Mouse (Mus musculus): ENCODE measurements around the gene Ccdc78. TPM values are rescaled to one million over a fixed set of nuclear protein-coding genes. Genes with fewer than 3 reads are reported as not detected.
"Not testable (repeated sequence)": the region's sequence is repeated elsewhere in the genome, so short reads cannot be mapped to it uniquely, and the experiment has no call there.

The Ccdc78 gene
- total RNA-seq, 2 experiments from 2014 or later, result not detected

- DNase-seq (ENCODE audit: extremely low spot score in 1 of 2, low spot score in 2 of 2), result peak; percentile 77 to 82
- intact Hi-C loops (cut with DNase I), result loop anchor here (5.0 kb wide), 2 partner anchors 231 to 406 kb away; partner anchors contain the start of gene Sox8
- Histone ChIP-seq H3K4me3 (peak overlapping the region; percentile 37), H3K27ac (peak overlapping the region; percentile 96)
- no peak for TF ChIP-seq CTCF (IDR thresholded peaks at IDR 0.05)
These were observed 16.6 kb downstream of the Ccdc78 start for GRCm38 (mm10) chr17:25802825-25803517.

GRCm38 (mm10) chr17:25806507-25806906 is 20.1 kb downstream of the Ccdc78 start:
- TF ChIP-seq CTCF (IDR thresholded peaks at IDR 0.05), result no peak
- intact Hi-C loops (cut with DNase I), result no loop called here
- no peak for DNase-seq (ENCODE audit: extremely low spot score in 1 of 2, low spot score in 2 of 2)
- H3K27ac ChIP-seq, result no peak overlapping the region
- no peak overlapping the region for H3K4me3 ChIP-seq

GRCm38 (mm10) chr17:25807452-25807851 is 21.1 kb downstream of the Ccdc78 start:
- intact Hi-C loops (cut with DNase I); H3K4me3 ChIP-seq; DNase-seq (ENCODE audit: extremely low spot score in 1 of 2, low spot score in 2 of 2); H3K27ac ChIP-seq: not testable (repeated sequence)
- TF ChIP-seq CTCF (IDR thresholded peaks at IDR 0.05), result peak; percentile 34

GRCm38 (mm10) chr17:25808028-25808427 is 21.6 kb downstream of the Ccdc78 start:
- no peak for DNase-seq (ENCODE audit: extremely low spot score in 1 of 2, low spot score in 2 of 2)
- Histone ChIP-seq H3K27ac (peak overlapping the region; percentile 90), H3K4me3 (peak overlapping the region; percentile 63)
- intact Hi-C loops (cut with DNase I), result no loop called here
- TF ChIP-seq CTCF (IDR thresholded peaks at IDR 0.05), result no peak

GRCm38 (mm10) chr17:25808789-25809605 is 22.6 kb downstream of the Ccdc78 start, which contains the start of gene Fbxl16:
Fbxl16 (plus strand) TSS chr17:25809085.
- peak; percentile 91 to 92 for DNase-seq (ENCODE audit: extremely low spot score in 1 of 2, low spot score in 2 of 2)
- Histone ChIP-seq H3K27ac (peak within 1 kb of the TSS; percentile 99), H3K4me3 (peak within 1 kb of the TSS; percentile 63)
- intact Hi-C loops (cut with DNase I), result no loop called here
- peak; percentile 49 for TF ChIP-seq CTCF (IDR thresholded peaks at IDR 0.05)

- intact Hi-C loops (cut with DNase I), result no loop called here
- peak overlapping the region; percentile 63 for H3K4me3 ChIP-seq
- peak overlapping the region; percentile 99 for H3K27ac ChIP-seq
- DNase-seq (ENCODE audit: extremely low spot score in 1 of 2, low spot score in 2 of 2), result peak in 1 of 2 experiments; percentile 54
- TF ChIP-seq CTCF (IDR thresholded peaks at IDR 0.05), result no peak; the same call in 1 of the 2 replicates
These were observed 23.4 kb downstream of the Ccdc78 start for GRCm38 (mm10) chr17:25809606-25810340.

GRCm38 (mm10) chr17:25810890-25811289 is 24.5 kb downstream of the Ccdc78 start:
- intact Hi-C loops (cut with DNase I), result no loop called here
- DNase-seq (ENCODE audit: extremely low spot score in 1 of 2, low spot score in 2 of 2), result no peak
- TF ChIP-seq CTCF (IDR thresholded peaks at IDR 0.05), result no peak
- Histone ChIP-seq H3K4me3 (peak overlapping the region; percentile 63), H3K27ac (peak overlapping the region; percentile 99)

GRCm38 (mm10) chr17:25813471-25813870 is 27.1 kb downstream of the Ccdc78 start:
- peak overlapping the region; percentile 89 for H3K27ac ChIP-seq
- peak; percentile 81 to 87 for DNase-seq (ENCODE audit: extremely low spot score in 1 of 2, low spot score in 2 of 2)
- TF ChIP-seq CTCF (IDR thresholded peaks at IDR 0.05), result peak; percentile 56
- peak overlapping the region; percentile 29 for H3K4me3 ChIP-seq
- intact Hi-C loops (cut with DNase I), result no loop called here

- DNase-seq (ENCODE audit: extremely low spot score in 1 of 2, low spot score in 2 of 2), result no peak
- no peak overlapping the region for H3K4me3 ChIP-seq
- intact Hi-C loops (cut with DNase I), result no loop called here
- 0 out of 2 replicates have a peak overlapping the region, but pooled peaks have one; percentile 11 for H3K27ac ChIP-seq
- TF ChIP-seq CTCF (IDR thresholded peaks at IDR 0.05), result no peak
These were observed 31.3 kb downstream of the Ccdc78 start for GRCm38 (mm10) chr17:25817662-25818061.

GRCm38 (mm10) chr17:25818851-25819780 is 32.7 kb downstream of the Ccdc78 start:
- Histone ChIP-seq H3K4me3 (no peak overlapping the region), H3K27ac (no peak overlapping the region)
- intact Hi-C loops (cut with DNase I), result no loop called here
- TF ChIP-seq CTCF (IDR thresholded peaks at IDR 0.05), result no peak
- no peak for DNase-seq (ENCODE audit: extremely low spot score in 1 of 2, low spot score in 2 of 2)
